Mouse (Mus musculus) embryonic stem cell, embryonic (primary cell): Measurements from ENCODE around the gene Gins2.

ENCODE experiments used
- CTCF ChIA-PET, 4 experiments: fragments of 300-600 bp in 2 of 4; fragments of 350-600 bp in 2 of 4; sonication (Branson Sonifier 250); formaldehyde crosslinking; loops; one replicate each; lab custom pipeline; 2022; ENCODE audit warnings: inconsistent platforms in 2 of 4; lab: Charles Lee
- POLR2A ChIA-PET, 4 experiments: fragments of 300-600 bp in 2 of 4; fragments of 350-600 bp in 2 of 4; sonication (Branson Sonifier 250); formaldehyde crosslinking; loops; one replicate each; lab custom pipeline; 2022; ENCODE audit warnings: antibody characterized with exemption in 4 of 4, inconsistent platforms in 1 of 4; lab: Charles Lee

The Gins2 gene

GRCm38 (mm10) chr8:120549321-120549921 lies 39.7 kb downstream of the Gins2 start:
- ChIA-PET CTCF (interaction anchor here in 3 of 4 experiments (1.2 to 5.2 kb wide), 5 partner anchors 12 to 184 kb away, joined by 3 to 34 read pairs (median 3); no protein-coding TSS in a partner anchor), POLR2A (interaction anchor here in 2 of 4 experiments (0.5 to 2.4 kb wide), 4 partner anchors 8 to 17 kb away, joined by 3 to 10 read pairs (median 3); no protein-coding TSS in a partner anchor)

GRCm38 (mm10) chr8:120548313-120548761 lies 40.8 kb downstream of the Gins2 start:
- ChIA-PET CTCF (interaction anchor here in 1 of 4 experiments (1.2 kb wide), 1 partner anchor 144 kb away, joined by 3 read pairs; no protein-coding TSS in a partner anchor), POLR2A (interaction anchor here in 2 of 4 experiments (0.5 to 2.4 kb wide), 3 partner anchors 9 to 1032 kb away, joined by 3 to 10 read pairs (median 4); no protein-coding TSS in a partner anchor)

GRCm38 (mm10) chr8:120547562-120547961 lies 41.5 kb downstream of the Gins2 start:
- CTCF ChIA-PET, result no interaction called here
- POLR2A ChIA-PET, result interaction anchor here in 3 of 4 experiments (0.6 to 1.4 kb wide), 3 partner anchors 13 to 22 kb away, joined by 3 read pairs; no protein-coding TSS in a partner anchor

GRCm38 (mm10) chr8:120544155-120544554 lies 44.9 kb downstream of the Gins2 start:
- ChIA-PET CTCF (interaction anchor here in 2 of 4 experiments (0.5 to 0.6 kb wide), 2 partner anchors 75 to 140 kb away, joined by 3 read pairs; no protein-coding TSS in a partner anchor), POLR2A (interaction anchor here in 3 of 4 experiments (0.7 to 1.4 kb wide), 5 partner anchors 9 to 140 kb away, joined by 3 to 4 read pairs (median 3); no protein-coding TSS in a partner anchor)

GRCm38 (mm10) chr8:120543416-120544055 lies 45.6 kb downstream of the Gins2 start:
- POLR2A ChIA-PET, result interaction anchor here in 3 of 4 experiments (0.6 to 1.4 kb wide), 10 partner anchors 9 to 192 kb away, joined by 3 to 5 read pairs (median 3); no protein-coding TSS in a partner anchor

GRCm38 (mm10) chr8:120542995-120543394 lies 46.1 kb downstream of the Gins2 start:
- CTCF ChIA-PET, result interaction anchor here in 2 of 4 experiments (0.6 to 1.1 kb wide), 9 partner anchors 27 to 296 kb away, joined by 3 to 10 read pairs (median 3); no protein-coding TSS in a partner anchor
- POLR2A ChIA-PET, result interaction anchor here in 3 of 4 experiments (0.6 to 1.4 kb wide), 13 partner anchors 8 to 193 kb away, joined by 3 to 5 read pairs (median 3); no protein-coding TSS in a partner anchor

More at GRCm38 (mm10) chr8:120543416-120544055, 45.6 kb downstream of the Gins2 start:
- CTCF ChIA-PET, result interaction anchor here in 3 of 4 experiments (0.5 to 1.1 kb wide), 7 partner anchors 25 to 297 kb away, joined by 3 to 7 read pairs (median 3); no protein-coding TSS in a partner anchor

GRCm38 (mm10) chr8:120539775-120540625 lies 49.1 kb downstream of the Gins2 start:
- ChIA-PET POLR2A (interaction anchor here (0.6 to 23.3 kb wide), 18 partner anchors 9 to 205 kb away, joined by 3 to 418 read pairs (median 4); partner anchors contain the start of gene Gins2 (in 1 of the 4)), CTCF (interaction anchor here in 3 of 4 experiments (0.5 to 1.9 kb wide), 19 partner anchors 10 to 1082 kb away, joined by 3 to 7 read pairs (median 3); no protein-coding TSS in a partner anchor)

GRCm38 (mm10) chr8:120539381-120539774 lies 49.7 kb downstream of the Gins2 start:
- ChIA-PET CTCF (interaction anchor here (0.6 to 1.9 kb wide), 26 partner anchors 11 to 361 kb away, joined by 3 to 7 read pairs (median 4); no protein-coding TSS in a partner anchor), POLR2A (interaction anchor here (0.6 to 23.3 kb wide), 25 partner anchors 10 to 204 kb away, joined by 3 to 418 read pairs (median 4); partner anchors contain the start of gene Gins2 (in 1 of the 4))

GRCm38 (mm10) chr8:120538397-120539240 lies 50.5 kb downstream of the Gins2 start:
- ChIA-PET POLR2A (interaction anchor here (0.6 to 23.3 kb wide), 26 partner anchors 10 to 206 kb away, joined by 3 to 418 read pairs (median 4); partner anchors contain the start of gene Gins2 (in 1 of the 4)), CTCF (interaction anchor here (0.6 to 1.9 kb wide), 30 partner anchors 12 to 360 kb away, joined by 3 to 10 read pairs (median 4); no protein-coding TSS in a partner anchor)

GRCm38 (mm10) chr8:120537818-120538396 lies 51.2 kb downstream of the Gins2 start:
- CTCF ChIA-PET, result interaction anchor here in 3 of 4 experiments (0.8 to 1.9 kb wide), 10 partner anchors 14 to 359 kb away, joined by 3 to 10 read pairs (median 4); no protein-coding TSS in a partner anchor
- POLR2A ChIA-PET, result interaction anchor here in 3 of 4 experiments (0.5 to 23.3 kb wide), 22 partner anchors 9 to 1601 kb away, joined by 3 to 418 read pairs (median 5); partner anchors contain the start of gene Gins2 (in 1 of the 3)

GRCm38 (mm10) chr8:120537207-120537817 lies 51.8 kb downstream of the Gins2 start:
- ChIA-PET POLR2A (interaction anchor here in 3 of 4 experiments (0.5 to 23.3 kb wide), 26 partner anchors 9 to 1601 kb away, joined by 3 to 418 read pairs (median 5); partner anchors contain the start of gene Gins2 (in 1 of the 3)), CTCF (interaction anchor here (0.6 to 1.9 kb wide), 12 partner anchors 14 to 1373 kb away, joined by 3 to 10 read pairs (median 3); partner anchors contain the start of gene Gins2 (in 1 of the 4))

GRCm38 (mm10) chr8:120536306-120537206 lies 52.5 kb downstream of the Gins2 start:
- ChIA-PET POLR2A (interaction anchor here (0.5 to 23.3 kb wide), 27 partner anchors 8 to 236 kb away, joined by 3 to 418 read pairs (median 5); partner anchors contain the start of gene Gins2 (in 1 of the 4)), CTCF (interaction anchor here (0.6 to 2.2 kb wide), 17 partner anchors 15 to 1373 kb away, joined by 3 to 26 read pairs (median 4); partner anchors contain the start of gene Gins2 (in 1 of the 4))

GRCm38 (mm10) chr8:120535452-120536305 lies 53.4 kb downstream of the Gins2 start:
- CTCF ChIA-PET, result interaction anchor here (0.5 to 2.2 kb wide), 106 partner anchors 9 to 593 kb away, joined by 3 to 26 read pairs (median 5); partner anchors contain the start of gene Gins2 (in 2 of the 4)
- POLR2A ChIA-PET, result interaction anchor here (0.6 to 23.3 kb wide), 78 partner anchors 7 to 255 kb away, joined by 3 to 418 read pairs (median 4); partner anchors contain the start of gene Gins2 (in 1 of the 4)
